Mouse (Mus musculus) common myeloid progenitor, adult 5-6 weeks (primary cell): ENCODE data around the gene Ttc19. TPM values are rescaled to one million over a fixed set of nuclear protein-coding genes. Genes with fewer than 3 reads are reported as not detected.
A peak's percentile ranks its signal among the peaks of the same experiment; 100 is the strongest.

Source experiments
- ATAC-seq: replicated peaks from 2 replicates; pipeline ENCODE4 v1.8.0; 2016; ENCODE audit warnings: low read depth, mild to moderate bottlenecking, moderate TSS enrichment, inconsistent platforms; ENCODE audit not compliant: poor library complexity, severe bottlenecking
- total RNA-seq: library from RNA; stranded (forward); fragments of 200-1000, 187-1606 nt; gene quantifications from 2 replicates; pipeline ENCODE4 v1.2.3, GENCODE M21; 2017

The Ttc19 gene
- total RNA-seq = 11.3 and 17.0 TPM in 2 replicates

GRCm38 (mm10) chr11:62280675-62281600, at the start of gene Ttc19, which contains the start of gene Zswim7:
Ttc19 (plus strand) TSS chr11:62281473.
Zswim7 (minus strand) TSS chr11:62281375.
- peak; percentile 80 for ATAC-seq

GRCm38 (mm10) chr11:62240631-62241261, 40.5 kb upstream of the Ttc19 start:
- no peak for ATAC-seq

GRCm38 (mm10) chr11:62243871-62244270, 37.4 kb upstream of the Ttc19 start:
- ATAC-seq = no peak

- no peak for ATAC-seq
Observed at GRCm38 (mm10) chr11:62244471-62244870, 36.8 kb upstream of the Ttc19 start.

- ATAC-seq = no peak
Observed at GRCm38 (mm10) chr11:62247759-62248400, 33.4 kb upstream of the Ttc19 start.

- ATAC-seq = peak; percentile 36
Observed at GRCm38 (mm10) chr11:62248401-62249244, 32.6 kb upstream of the Ttc19 start, which contains the start of gene Adora2b. Adora2b (plus strand) TSS chr11:62248984.

- 0 out of 2 replicates have a peak, but pooled peaks have one; percentile 7 for ATAC-seq
Observed at GRCm38 (mm10) chr11:62249266-62250037, 31.8 kb upstream of the Ttc19 start.

GRCm38 (mm10) chr11:62251047-62251446, 30.2 kb upstream of the Ttc19 start:
- ATAC-seq = peak; percentile 64

GRCm38 (mm10) chr11:62253380-62253779, 27.9 kb upstream of the Ttc19 start:
- no peak for ATAC-seq

- no peak for ATAC-seq
Observed at GRCm38 (mm10) chr11:62259214-62259613, 22.1 kb upstream of the Ttc19 start.

GRCm38 (mm10) chr11:62263599-62263998, 17.7 kb upstream of the Ttc19 start:
- no peak for ATAC-seq

- ATAC-seq = no peak
Observed at GRCm38 (mm10) chr11:62264018-62264417, 17.3 kb upstream of the Ttc19 start.

GRCm38 (mm10) chr11:62265642-62266041, 15.6 kb upstream of the Ttc19 start:
- no peak for ATAC-seq

- ATAC-seq = no peak
Observed at GRCm38 (mm10) chr11:62266466-62267214, 14.6 kb upstream of the Ttc19 start.

- no peak for ATAC-seq
Observed at GRCm38 (mm10) chr11:62268381-62268780, 12.9 kb upstream of the Ttc19 start.

- ATAC-seq = no peak
Observed at GRCm38 (mm10) chr11:62269097-62269496, 12.2 kb upstream of the Ttc19 start.

- no peak for ATAC-seq
Observed at GRCm38 (mm10) chr11:62270851-62271250, 10.4 kb upstream of the Ttc19 start.

GRCm38 (mm10) chr11:62277086-62277485, 4.2 kb upstream of the Ttc19 start:
- no peak for ATAC-seq
